Mouse (Mus musculus) CH12.LX (cell line): Measurements from ENCODE around the gene Shank3. TPM values are rescaled to one million over a fixed set of nuclear protein-coding genes. Genes with fewer than 3 reads are reported as not detected.

Experiments
- DNase-seq: peaks from one replicate; pipeline ENCODE4 v3.0.0-alpha.2; 2013; ENCODE audit errors: extremely low read depth
- H3K27ac ChIP-seq: 2 replicates; pipeline ENCODE4 v1.5.1; 2012; ENCODE audit warnings: low read depth, mild to moderate bottlenecking, control low read depth, moderate library complexity; ENCODE audit not compliant: insufficient read depth
- H3K27me3 ChIP-seq: replicated peaks from 2 replicates; pipeline ENCODE3; 2012; ENCODE audit warnings: inconsistent platforms
- H3K36me3 ChIP-seq, 2 experiments: replicated peaks in 1 of 2; 2 replicates each; pipeline versions ENCODE3 to v1.6.1; 2012; ENCODE audit warnings: inconsistent platforms in 1 of 2, low read length in 1 of 2, mild to moderate bottlenecking in 1 of 2, mixed read lengths in 1 of 2, moderate library complexity in 1 of 2; ENCODE audit not compliant: control insufficient read depth in 1 of 2, insufficient read depth in 1 of 2
- H3K4me1 ChIP-seq, 2 experiments: 2 replicates each; pipeline ENCODE4 v1.6.1; 2012; ENCODE audit warnings: inconsistent platforms in 1 of 2, moderate library complexity in 1 of 2; ENCODE audit not compliant: insufficient read depth in 2 of 2, control insufficient read depth in 1 of 2
- H3K4me2 ChIP-seq: 2 replicates; pipeline ENCODE4 v1.6.1; 2012; ENCODE audit warnings: low read depth, mild to moderate bottlenecking, control low read depth; ENCODE audit not compliant: poor library complexity, insufficient read depth, severe bottlenecking
- H3K4me3 ChIP-seq, 3 experiments: fragments of 150-350 bp in 1 of 3; sonication (generic) in 1 of 3; replicated peaks in 1 of 3; 2 replicates each; pipeline versions ENCODE3 to v1.5.1; 2011 to 2012; ENCODE audit warnings: low read depth in 2 of 3, low read length in 2 of 3, mild to moderate bottlenecking in 2 of 3, moderate library complexity in 2 of 3, control low read depth in 1 of 3, improper control_type of control experiment in 1 of 3, inconsistent platforms in 1 of 3, mixed read lengths in 1 of 3; ENCODE audit not compliant: poor library complexity in 1 of 3
- H3K79me2 ChIP-seq: replicated peaks from 2 replicates; pipeline ENCODE4 v1.6.1; 2012; ENCODE audit warnings: mild to moderate bottlenecking, moderate library complexity; ENCODE audit not compliant: control insufficient read depth, poor library complexity, insufficient read depth, severe bottlenecking; ENCODE audit errors: extremely low read depth
- H3K9ac ChIP-seq: 2 replicates; pipeline ENCODE4 v1.6.1; 2012; ENCODE audit warnings: low read depth, mild to moderate bottlenecking, control low read depth, moderate library complexity; ENCODE audit not compliant: insufficient read depth
- H3K9me3 ChIP-seq: replicated peaks from 2 replicates; pipeline ENCODE3; 2012; ENCODE audit warnings: low read length, inconsistent platforms, mixed read lengths
- CHD1 ChIP-seq: IDR thresholded peaks from 2 replicates; pipeline ENCODE4 v1.6.1; 2012; ENCODE audit warnings: low read depth, low read length, improper control_type of control experiment, inconsistent platforms
- CHD2 ChIP-seq: IDR thresholded peaks from 2 replicates; pipeline ENCODE4 v1.6.1; 2011; ENCODE audit warnings: low read length, improper control_type of control experiment
- CTCF ChIP-seq, 2 experiments: IDR thresholded peaks in 1 of 2; conservative IDR thresholded peaks in 1 of 2; 2 replicates each; pipeline ENCODE4 v1.5.1; 2011 to 2012; ENCODE audit warnings: low read depth in 2 of 2, low read length in 2 of 2, improper control_type of control experiment in 1 of 2, inconsistent platforms in 1 of 2, mild to moderate bottlenecking in 1 of 2, moderate library complexity in 1 of 2
- E2F4 ChIP-seq: IDR thresholded peaks from 2 replicates; pipeline ENCODE4 v1.6.1; 2011; ENCODE audit warnings: low read depth, low read length, improper control_type of control experiment; ENCODE audit not compliant: insufficient replicate concordance
- ELF1 ChIP-seq: IDR thresholded peaks from 2 replicates; pipeline ENCODE4 v1.6.1; 2014; ENCODE audit warnings: low read depth, mild to moderate bottlenecking, inconsistent platforms, low read length, improper control_type of control experiment
- GABPA ChIP-seq: IDR thresholded peaks from 2 replicates; pipeline ENCODE4 v1.6.1; 2012; ENCODE audit warnings: low read depth, low read length, improper control_type of control experiment, inconsistent platforms; ENCODE audit not compliant: insufficient replicate concordance
- HCFC1 ChIP-seq: IDR thresholded peaks from 2 replicates; pipeline ENCODE4 v1.6.1; 2012; ENCODE audit warnings: low read depth, mild to moderate bottlenecking, inconsistent platforms, low read length, improper control_type of control experiment
- JUND ChIP-seq: conservative IDR thresholded peaks from 2 replicates; pipeline ENCODE4 v1.6.1; 2011; ENCODE audit warnings: low read depth, low read length, improper control_type of control experiment
- KAT2A ChIP-seq: IDR thresholded peaks from 2 replicates; pipeline ENCODE4 v1.6.1; 2012; ENCODE audit warnings: low read length, improper control_type of control experiment, inconsistent platforms; ENCODE audit not compliant: insufficient replicate concordance
- MAFK ChIP-seq: IDR thresholded peaks from 2 replicates; pipeline ENCODE4 v1.6.1; 2011; ENCODE audit warnings: low read length, improper control_type of control experiment; ENCODE audit not compliant: insufficient replicate concordance
- MAZ ChIP-seq: IDR thresholded peaks from 2 replicates; pipeline ENCODE4 v1.6.1; 2012; ENCODE audit warnings: low read depth, mild to moderate bottlenecking, inconsistent platforms, low read length, improper control_type of control experiment, moderate library complexity
- MEF2A ChIP-seq: IDR thresholded peaks from 2 replicates; pipeline ENCODE4 v1.6.1; 2014; ENCODE audit warnings: low read depth, mild to moderate bottlenecking, inconsistent platforms, low read length, improper control_type of control experiment, borderline replicate concordance
- MXI1 ChIP-seq: IDR thresholded peaks from 2 replicates; pipeline ENCODE4 v1.6.1; 2011; ENCODE audit warnings: mild to moderate bottlenecking, low read depth, low read length, improper control_type of control experiment
- MYC ChIP-seq: IDR thresholded peaks from 2 replicates; pipeline ENCODE4 v1.6.1; 2011; ENCODE audit warnings: low read depth, mild to moderate bottlenecking, improper control_type of control experiment, low read length
- PAX5 ChIP-seq: IDR thresholded peaks from 2 replicates; pipeline ENCODE4 v1.6.1; 2012; ENCODE audit warnings: low read length, inconsistent platforms, mixed read lengths
- POLR2A ChIP-seq: IDR thresholded peaks from 2 replicates; pipeline ENCODE4 v1.6.1; 2011; ENCODE audit warnings: low read depth, mild to moderate bottlenecking, improper control_type of control experiment, low read length
- POLR2AphosphoS2 ChIP-seq: IDR thresholded peaks from 2 replicates; pipeline ENCODE4 v1.6.1; 2011; ENCODE audit warnings: low read depth, low read length, improper control_type of control experiment
- RAD21 ChIP-seq: IDR thresholded peaks from 2 replicates; pipeline ENCODE4 v1.6.1; 2011; ENCODE audit warnings: low read depth, mild to moderate bottlenecking, low read length, improper control_type of control experiment, moderate library complexity
- RCOR1 ChIP-seq: conservative IDR thresholded peaks from 2 replicates; pipeline ENCODE4 v1.6.1; 2012; ENCODE audit warnings: low read depth, mild to moderate bottlenecking, inconsistent platforms, low read length, improper control_type of control experiment
- SMC3 ChIP-seq: IDR thresholded peaks from 2 replicates; pipeline ENCODE4 v1.6.1; 2011; ENCODE audit warnings: low read depth, low read length, improper control_type of control experiment
- TCF12 ChIP-seq: IDR thresholded peaks from 2 replicates; pipeline ENCODE4 v1.6.1; 2014; ENCODE audit warnings: low read depth, mild to moderate bottlenecking, inconsistent platforms, low read length, improper control_type of control experiment
- USF1 ChIP-seq: IDR thresholded peaks from 2 replicates; pipeline ENCODE4 v1.6.1; 2014; ENCODE audit warnings: low read depth, mild to moderate bottlenecking, inconsistent platforms, low read length, improper control_type of control experiment
- ZC3H11A ChIP-seq: IDR thresholded peaks from 2 replicates; pipeline ENCODE4 v1.6.1; 2012; ENCODE audit warnings: low read depth, mild to moderate bottlenecking, inconsistent platforms, low read length, improper control_type of control experiment
- ZKSCAN1 ChIP-seq: IDR thresholded peaks from 2 replicates; pipeline ENCODE4 v1.6.1; 2012; ENCODE audit warnings: low read depth, inconsistent platforms, low read length, improper control_type of control experiment, borderline replicate concordance
- ZMIZ1 ChIP-seq: IDR thresholded peaks from 2 replicates; pipeline ENCODE4 v1.6.1; 2012; ENCODE audit warnings: low read depth, mild to moderate bottlenecking, inconsistent platforms, low read length, improper control_type of control experiment
- ZNF384 ChIP-seq: IDR thresholded peaks from 2 replicates; pipeline ENCODE4 v1.6.1; 2012; ENCODE audit warnings: low read depth, low read length, improper control_type of control experiment, inconsistent platforms
- dilution Hi-C: fragments of 300-500 bp; cut with MboI; formaldehyde crosslinking; loops from 2 replicates; pipeline ENCODE4 v1.14.3; 2020; ENCODE audit warnings: low sequenced_read_pairs; ENCODE audit not compliant: extremely low pct_unique_long_range_greater_than_20kb, extremely low pct_ligation_motif_present
- in situ Hi-C: fragments of 300-500 bp; cut with MboI; formaldehyde crosslinking; loops from 3 replicates; pipeline ENCODE4 v1.14.3; 2019; ENCODE audit warnings: low sequenced_read_pairs, low pct_ligation_motif_present, low pct_unique_long_range_greater_than_20kb, mixed read lengths
- polyA plus RNA-seq: library from polyadenylated mRNA; unstranded; fragments of >175 nt; gene quantifications from 2 replicates; pipeline ENCODE4 v1.2.1, GENCODE M21; 2012; ENCODE audit warnings: low read depth; ENCODE audit not compliant: insufficient read length
- total RNA-seq, 2 experiments: library from RNA; depleted of rRNA; stranded (reverse); fragments of 300-350 nt in 1 of 2; fragments of >200 nt in 1 of 2; gene quantifications; 2 replicates each; pipeline ENCODE4 v1.2.3; 2012 to 2014

Gene Shank3
- total and polyA plus RNA-seq, 3 experiments: not detected

DNA sequence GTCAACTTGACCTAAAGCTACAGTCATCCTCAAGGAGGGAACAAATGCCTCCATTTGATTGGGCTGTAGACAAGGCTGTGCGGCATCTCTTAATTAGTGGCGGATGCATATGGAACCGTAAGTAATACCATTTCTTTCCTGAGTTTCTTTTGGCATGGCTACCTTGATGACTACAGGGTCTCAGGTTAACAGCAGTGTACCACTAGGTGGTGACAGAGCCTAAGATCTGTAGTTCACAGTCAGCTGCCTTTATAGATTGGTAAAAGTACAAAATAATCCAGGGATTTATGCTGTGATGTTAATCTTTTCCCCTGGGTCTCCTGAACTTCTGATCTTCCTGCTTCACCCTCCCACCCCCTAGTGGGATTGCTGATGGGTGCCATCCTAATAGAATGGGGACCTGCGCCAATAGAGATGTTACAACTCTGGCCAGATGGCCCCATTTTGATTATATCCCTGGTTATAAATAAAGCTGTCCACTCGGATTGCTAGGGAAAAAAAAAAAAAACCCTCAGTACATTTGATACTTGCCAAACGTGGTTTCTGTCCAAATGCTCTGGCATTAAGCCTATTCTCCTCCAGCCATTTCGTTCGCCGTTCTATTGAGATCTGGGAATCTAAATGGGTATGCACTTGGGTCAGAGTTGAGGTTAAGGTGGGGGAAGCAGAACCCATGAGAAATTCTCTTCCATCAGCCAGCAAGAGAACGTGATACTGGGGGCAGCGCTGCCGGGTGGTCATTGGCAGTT is 106.6 kb downstream of the Shank3 start:
- in situ Hi-C loops: loop anchor here (25.0 kb wide), 1 partner anchor 606 kb away; the partner anchor contains the start of gene Alg10b
- Histone ChIP-seq H3K4me2 (no peak overlapping the region), H3K79me2 (no peaks in the 10 kb centered on the region), H3K9me3 (no peaks in the 10 kb centered on the region), H3K4me1 (no peaks in the 10 kb centered on the region), H3K27ac (no peak overlapping the region), H3K36me3 (no peaks in the 10 kb centered on the region), H3K4me3 (no peak overlapping the region), H3K9ac (no peak overlapping the region), H3K27me3 (peaks cover 31% of the 10 kb centered on the region)
- DNase-seq: no peak
- dilution Hi-C loops: no loop called here
- no peak for TF ChIP-seq ZNF384
- TF ChIP-seq POLR2A: no peak
- TF ChIP-seq PAX5: no peak
- TF ChIP-seq MEF2A: no peak
- no peak for TF ChIP-seq E2F4
- no peak for TF ChIP-seq USF1
- no peak for TF ChIP-seq MXI1
- TF ChIP-seq MYC: no peak
- TF ChIP-seq ZMIZ1: no peak
- peak in 1 of 2 experiments; percentile 36; a peak in 1 of 4 replicates for TF ChIP-seq CTCF (conservative IDR thresholded peaks at IDR 0.05 in 1 of 2, IDR thresholded peaks at IDR 0.05 in 1 of 2; ENCODE audit: low read depth in 2 of 2, low read length in 2 of 2)
- no peak for TF ChIP-seq ZKSCAN1
- TF ChIP-seq ELF1: no peak
- TF ChIP-seq MAFK: no peak
- no peak for TF ChIP-seq RCOR1
- TF ChIP-seq RAD21: peak; percentile 36
- TF ChIP-seq POLR2AphosphoS2: no peak
- no peak for TF ChIP-seq JUND
- no peak for TF ChIP-seq CHD1

DNA sequence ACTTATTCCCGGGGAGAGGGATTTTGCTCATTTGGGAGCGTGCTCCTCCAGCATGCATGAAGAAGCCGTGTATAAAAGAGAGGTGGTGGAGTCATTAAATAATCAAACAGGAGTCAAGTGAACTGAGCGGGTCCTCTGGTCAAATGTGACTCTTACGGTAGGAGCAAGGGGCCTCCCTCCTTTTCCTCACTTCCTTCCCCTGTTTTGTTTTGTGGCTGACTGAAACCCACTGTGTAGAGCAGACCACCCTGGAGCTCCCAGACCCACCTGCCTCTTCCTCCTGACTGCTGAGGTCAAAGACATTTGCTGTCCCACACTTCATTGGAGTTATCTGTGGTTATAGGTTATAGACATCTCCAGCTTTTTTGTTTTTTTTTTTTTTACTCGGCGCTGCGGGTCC is 108.1 kb downstream of the Shank3 start:
- peaks cover 31% of the 10 kb centered on the region for H3K27me3 ChIP-seq
- H3K27ac ChIP-seq: no peak overlapping the region
- H3K9me3 ChIP-seq: no peaks in the 10 kb centered on the region
- H3K4me3 ChIP-seq: no peak overlapping the region
- H3K36me3 ChIP-seq: no peaks in the 10 kb centered on the region
- no peaks in the 10 kb centered on the region for H3K4me1 ChIP-seq
- no peak for DNase-seq
- in situ Hi-C loops: loop anchor here (25.0 kb wide), 1 partner anchor 605 kb away; the partner anchor contains the start of gene Alg10b
- H3K9ac ChIP-seq: no peak overlapping the region
- dilution Hi-C loops: no loop called here
- H3K4me2 ChIP-seq: peak overlapping the region; percentile 67; the same call in 1 of the 2 replicates
- no peak for TF ChIP-seq TCF12
- no peak for TF ChIP-seq ZKSCAN1
- TF ChIP-seq GABPA: no peak
- TF ChIP-seq RAD21: no peak
- TF ChIP-seq ZNF384: no peak
- no peak for TF ChIP-seq HCFC1
- TF ChIP-seq POLR2AphosphoS2: no peak
- TF ChIP-seq ZMIZ1: no peak
- TF ChIP-seq CHD2: no peak
- no peak for TF ChIP-seq RCOR1
- TF ChIP-seq KAT2A: no peak
- TF ChIP-seq JUND: no peak
- TF ChIP-seq SMC3: no peak
- TF ChIP-seq MAZ: no peak
- TF ChIP-seq CHD1: no peak
- TF ChIP-seq ZC3H11A: no peak
- TF ChIP-seq, all 38 proteins: peak for 0
- no peaks in the 10 kb centered on the region for H3K79me2 ChIP-seq
